Mouse (Mus musculus): Measurements from ENCODE around the gene Wdr76.
"Not testable (repeated sequence)": the region's sequence is repeated elsewhere in the genome, so short reads cannot be mapped to it uniquely, and the experiment has no call there.

Wdr76 gene

GRCm38 (mm10) chr2:121522006-121522405 lies 15.5 kb downstream of the Wdr76 start:
- DNase-seq: no peak

- DNase-seq: not testable (repeated sequence)
These were observed 16.3 kb downstream of the Wdr76 start for GRCm38 (mm10) chr2:121522830-121523229.

- no peak for DNase-seq
These were observed 18.5 kb downstream of the Wdr76 start for GRCm38 (mm10) chr2:121525056-121525455.

GRCm38 (mm10) chr2:121544829-121545228 lies 38.3 kb downstream of the Wdr76 start:
- no peak for DNase-seq

- no peak for DNase-seq
These were observed 43.1 kb downstream of the Wdr76 start for GRCm38 (mm10) chr2:121549630-121550029.

GRCm38 (mm10) chr2:121551271-121551670 lies 44.7 kb downstream of the Wdr76 start:
- DNase-seq: peak; percentile 16

GRCm38 (mm10) chr2:121563117-121563516 lies 56.6 kb downstream of the Wdr76 start:
- no peak for DNase-seq

- no peak for DNase-seq
These were observed 59.4 kb downstream of the Wdr76 start for GRCm38 (mm10) chr2:121565911-121566310.

GRCm38 (mm10) chr2:121570049-121570448 lies 63.5 kb downstream of the Wdr76 start:
- no peak for DNase-seq

- no peak for DNase-seq
These were observed 64.6 kb downstream of the Wdr76 start for GRCm38 (mm10) chr2:121570999-121571655.

GRCm38 (mm10) chr2:121571780-121572179 lies 65.3 kb downstream of the Wdr76 start:
- peak; percentile 84 for DNase-seq

- DNase-seq: no peak
These were observed 67.6 kb downstream of the Wdr76 start for GRCm38 (mm10) chr2:121574066-121574630.

GRCm38 (mm10) chr2:121575741-121576201 lies 69.2 kb downstream of the Wdr76 start:
- no peak for DNase-seq

- DNase-seq: peak; percentile 53
These were observed 76.4 kb downstream of the Wdr76 start for GRCm38 (mm10) chr2:121582809-121583376.

GRCm38 (mm10) chr2:121583468-121584116 lies 77.1 kb downstream of the Wdr76 start:
- DNase-seq: peak; percentile 77

- DNase-seq: no peak
These were observed 78.2 kb downstream of the Wdr76 start for GRCm38 (mm10) chr2:121584705-121585104.

- DNase-seq: peak; percentile 85
These were observed 81.2 kb downstream of the Wdr76 start for GRCm38 (mm10) chr2:121587523-121588308.

GRCm38 (mm10) chr2:121588309-121588694 lies 81.8 kb downstream of the Wdr76 start:
- peak; percentile 57 for DNase-seq

- no peak for DNase-seq
These were observed 87.6 kb downstream of the Wdr76 start for GRCm38 (mm10) chr2:121594131-121594530.

All from cerebellum, adult 9-11 months (tissue).